Mouse (Mus musculus) thymus, postnatal 36 days (tissue): ENCODE results near the gene Psme2b.
"Not testable (repeated sequence)": the region's sequence is repeated elsewhere in the genome, so short reads cannot be mapped to it uniquely, and the experiment has no call there.

Experiments
- DNase-seq, 2 experiments: peaks; one replicate each; pipeline ENCODE4 v3.0.0; 2022; ENCODE audit warnings: mixed read lengths in 2 of 2

The Psme2b gene

DNA sequence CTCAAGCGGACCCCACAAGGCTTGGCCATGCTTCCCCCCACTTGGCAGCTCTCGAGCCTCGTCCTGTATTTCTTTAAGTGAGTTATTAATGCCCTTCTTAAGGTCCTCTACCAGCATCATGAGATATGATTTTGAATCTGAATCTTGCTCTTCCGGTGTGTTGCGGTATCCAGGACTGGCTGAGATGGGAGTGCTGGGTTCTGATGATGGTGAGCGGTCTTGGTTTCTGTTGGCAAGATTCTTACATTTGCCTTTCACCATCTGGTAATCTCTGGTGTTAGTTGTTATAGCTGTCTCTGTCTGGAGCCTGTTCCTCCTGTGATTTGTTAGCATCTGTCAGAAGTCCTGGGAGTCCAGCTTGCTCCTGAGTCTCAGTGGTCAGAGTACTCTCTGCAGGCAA lies at the start of gene Psme2b:
Gene Psme2b, minus strand, starts transcription at position 101 of the 400 bp plus-strand sequence.
- not testable (repeated sequence) for DNase-seq

DNA sequence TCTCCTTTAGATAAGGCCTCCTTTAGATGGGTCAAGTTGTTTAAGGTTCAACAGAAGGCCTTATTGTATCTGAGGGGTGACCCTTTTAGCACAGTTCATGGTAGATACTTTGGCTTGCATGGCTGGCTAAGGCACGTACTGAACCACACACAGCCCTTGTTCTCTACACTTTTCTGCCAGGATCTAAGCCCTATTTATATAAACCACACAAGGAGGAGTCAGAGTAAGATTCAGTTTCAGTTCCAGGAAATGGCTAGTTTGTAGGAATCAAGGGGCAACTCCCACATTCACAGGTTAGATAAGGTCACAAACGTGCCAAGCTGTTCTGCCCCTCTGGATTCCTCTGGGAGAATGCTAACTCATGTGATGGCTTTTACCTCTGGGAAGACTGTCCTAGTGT lies 48.0 kb upstream of the Psme2b start, which contains the start of gene Tgtp1:
Gene Tgtp1, minus strand, starts transcription at position 155 of the 400 bp plus-strand sequence.
- not testable (repeated sequence) for DNase-seq

DNA sequence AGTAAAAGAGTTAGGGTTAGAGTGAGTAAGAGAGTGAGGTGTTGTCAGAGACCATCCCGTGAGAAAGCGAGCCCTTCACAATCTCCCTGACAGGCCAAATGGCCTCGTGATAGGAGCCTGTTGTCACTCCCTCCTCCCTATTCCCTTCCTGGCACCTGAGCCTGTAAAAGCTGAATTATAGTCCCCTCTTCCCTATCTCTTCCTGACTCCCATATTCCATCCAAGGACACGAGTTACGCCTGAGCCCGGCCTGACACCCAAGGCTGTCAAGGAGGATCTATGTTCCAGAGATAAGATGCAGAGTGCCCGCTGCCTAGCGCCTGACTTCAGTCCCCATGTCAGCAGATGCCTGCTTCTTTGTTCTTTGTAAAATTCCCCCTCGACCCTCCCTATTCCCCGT lies 47.3 kb upstream of the Psme2b start:
- DNase-seq, result not testable (repeated sequence)

DNA sequence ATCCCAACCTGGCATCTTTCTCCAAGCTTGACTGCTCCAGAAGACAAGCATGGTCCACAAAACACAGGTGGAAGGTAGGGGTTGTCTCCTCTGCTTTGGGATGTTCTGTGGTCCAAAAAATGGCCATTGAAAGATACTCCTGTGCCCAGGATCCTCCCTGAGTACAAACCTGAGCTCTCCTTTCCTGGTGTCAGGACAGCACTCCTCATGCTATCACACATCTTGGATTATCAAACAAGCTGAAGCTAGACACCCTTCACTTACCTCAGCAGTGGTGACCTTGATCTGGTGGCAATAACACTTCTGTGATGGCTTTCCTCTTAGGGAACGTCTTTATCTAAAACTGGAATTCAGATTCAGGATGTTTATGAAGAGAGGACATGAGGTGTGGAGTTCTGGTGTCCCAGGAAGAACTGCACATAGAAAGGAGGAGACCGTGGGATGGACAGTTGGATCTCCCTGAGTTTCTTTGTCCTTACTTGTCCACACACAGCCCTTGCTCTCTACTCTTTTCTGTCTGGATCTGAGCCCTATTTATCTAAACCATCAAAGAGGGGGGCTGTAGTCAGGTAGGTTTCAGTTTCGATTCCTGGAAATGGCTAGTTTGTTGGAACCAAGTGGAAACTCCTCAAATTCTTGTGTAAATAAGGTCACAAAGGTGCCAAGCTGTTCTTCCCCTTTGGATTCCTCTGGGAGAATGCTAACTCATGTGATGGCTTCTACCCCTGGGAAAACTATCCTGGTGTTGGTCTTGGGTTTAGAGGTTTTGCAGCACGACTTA lies 45.9 kb upstream of the Psme2b start, which contains the start of gene Gm12185:
Gene Gm12185, minus strand, starts transcription at position 487 of the 781 bp plus-strand sequence.
- peak; percentile 4 to 11 for DNase-seq

DNA sequence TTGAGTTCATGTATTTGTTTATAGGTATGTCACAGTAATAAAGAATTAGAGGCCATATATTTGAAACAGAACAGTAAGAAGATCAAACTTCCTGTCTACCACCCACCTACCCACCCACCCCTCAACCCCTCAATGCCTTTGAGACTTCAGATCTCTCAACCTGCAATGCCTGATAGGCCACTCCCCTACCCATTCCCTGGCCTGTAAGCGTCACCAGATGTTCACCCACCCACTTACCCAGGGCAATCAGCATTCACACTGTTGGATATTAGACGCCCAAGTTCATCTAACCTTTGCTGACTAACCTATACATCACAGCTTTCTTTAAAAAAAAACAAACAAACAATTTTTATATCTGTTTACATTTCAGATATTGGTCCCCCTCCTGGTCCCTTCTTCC lies 44.0 kb upstream of the Psme2b start:
- DNase-seq, result not testable (repeated sequence)

DNA sequence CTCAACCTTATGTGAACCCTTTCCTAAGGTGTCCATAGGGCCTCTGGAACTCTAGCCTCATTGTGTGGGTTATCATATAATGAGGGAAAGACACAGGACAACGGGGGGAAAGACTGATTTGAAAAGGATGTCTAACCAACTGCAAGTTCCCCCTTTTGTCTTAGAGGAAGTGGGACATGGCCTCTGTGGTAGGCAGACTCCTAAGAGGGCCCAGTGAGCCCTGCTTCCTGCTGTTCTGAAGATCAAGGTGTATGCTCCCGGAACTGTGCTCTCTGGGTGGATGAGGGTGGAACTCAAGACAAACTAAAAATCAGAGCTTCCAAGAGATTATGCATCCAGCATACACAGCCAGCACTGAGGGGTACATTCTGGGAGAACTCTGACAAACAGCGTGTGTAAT lies 42.2 kb upstream of the Psme2b start:
- DNase-seq, result peak in 1 of 2 experiments; percentile 5

DNA sequence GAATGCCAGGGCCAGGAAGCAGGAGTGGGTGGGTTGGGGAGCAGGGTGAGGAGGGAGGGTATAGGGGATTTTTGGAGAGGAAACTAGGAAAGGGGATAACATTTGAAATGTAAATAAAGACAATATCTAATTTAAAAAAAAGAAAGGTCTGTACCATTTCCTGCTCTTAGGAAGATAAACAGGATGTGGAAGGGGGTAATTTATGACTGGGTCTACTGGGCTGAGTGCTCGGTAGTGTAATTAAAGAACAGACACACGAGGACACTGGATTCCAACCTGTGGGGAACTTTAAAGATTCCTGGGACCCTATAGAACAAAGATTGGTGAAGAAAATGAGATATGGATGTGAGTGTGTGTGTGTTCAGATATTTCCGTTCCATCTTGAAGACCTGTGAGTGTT lies 36.9 kb upstream of the Psme2b start:
- DNase-seq, result not testable (repeated sequence)

DNA sequence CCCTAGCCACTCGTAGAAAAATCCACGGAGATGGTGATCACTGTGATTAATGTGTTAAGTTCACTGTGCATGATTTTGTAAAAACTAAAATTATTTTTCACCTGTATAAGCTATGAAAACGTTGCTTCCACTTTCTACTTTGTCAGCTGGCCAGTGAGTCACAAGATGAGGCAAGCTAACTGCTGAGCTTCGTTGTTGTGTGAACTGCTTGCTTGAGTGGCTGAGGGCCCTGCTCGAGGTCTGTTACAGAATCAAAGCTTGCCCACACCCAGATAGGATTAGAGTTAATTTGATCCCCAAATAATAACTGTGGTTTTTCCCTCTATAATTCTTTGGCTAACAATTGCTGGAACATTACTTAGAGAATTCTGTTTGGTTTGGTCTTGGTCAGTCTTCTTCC lies 34.1 kb upstream of the Psme2b start:
- not testable (repeated sequence) for DNase-seq

DNA sequence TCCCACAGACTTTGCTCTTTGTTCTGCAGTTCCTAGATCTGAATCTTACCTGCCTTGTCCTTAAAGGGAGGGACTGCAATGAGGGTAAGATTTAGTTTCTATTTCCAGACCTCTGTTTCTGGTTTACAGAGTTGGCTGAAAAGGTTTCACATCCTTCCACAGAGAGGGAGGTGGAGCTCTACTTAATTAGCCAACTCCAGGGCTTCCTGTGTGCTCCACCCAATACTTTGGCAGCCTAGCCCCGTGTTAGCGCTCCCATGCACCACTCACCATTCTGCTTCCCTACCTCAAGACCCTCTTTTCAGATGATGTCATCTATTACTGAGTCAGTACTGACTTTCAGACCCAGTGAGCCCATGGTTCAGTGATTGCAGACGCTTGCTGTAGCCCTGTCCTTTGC lies 33.3 kb upstream of the Psme2b start, which contains the start of gene 9930111J21Rik1:
Gene 9930111J21Rik1, minus strand, starts transcription at position 148 of the 400 bp plus-strand sequence.
- not testable (repeated sequence) for DNase-seq

DNA sequence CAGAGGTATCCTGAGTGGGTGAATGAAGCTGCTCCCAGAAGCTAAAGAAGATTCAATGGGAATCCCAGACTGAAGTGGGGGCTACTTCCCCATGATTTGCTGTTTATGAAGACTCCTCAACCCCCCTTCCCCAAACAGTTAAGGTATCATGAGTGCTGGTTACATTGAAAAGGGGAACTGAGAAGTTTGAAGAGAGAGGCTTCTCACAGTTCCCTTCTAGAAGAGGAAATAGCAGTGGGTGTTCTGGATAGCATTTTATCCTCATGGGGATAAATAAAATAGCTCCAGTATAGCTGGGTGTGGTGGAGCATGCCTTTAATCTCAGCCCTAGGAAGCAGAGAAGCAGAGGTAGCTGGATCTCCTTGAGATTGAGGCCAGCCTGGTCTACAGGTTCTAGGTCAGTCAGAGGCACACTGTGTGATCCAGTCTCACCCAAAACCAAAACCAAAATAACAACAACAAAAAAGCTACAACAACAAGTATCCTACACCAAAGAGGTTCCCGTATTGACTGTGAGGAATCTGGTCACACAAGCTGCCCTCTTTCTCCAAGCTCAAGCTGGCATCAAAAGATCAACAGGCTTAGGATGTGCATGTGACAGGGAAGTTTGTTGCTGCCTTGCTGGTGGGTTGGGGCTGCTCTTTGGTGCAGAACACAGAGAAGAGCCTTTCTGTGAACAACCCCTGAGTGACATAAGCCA lies 32.4 kb upstream of the Psme2b start, which contains the start of gene Olfr56:
Gene Olfr56, plus strand, starts transcription at position 650 of the 700 bp plus-strand sequence.
- DNase-seq, result not testable (repeated sequence)

DNA sequence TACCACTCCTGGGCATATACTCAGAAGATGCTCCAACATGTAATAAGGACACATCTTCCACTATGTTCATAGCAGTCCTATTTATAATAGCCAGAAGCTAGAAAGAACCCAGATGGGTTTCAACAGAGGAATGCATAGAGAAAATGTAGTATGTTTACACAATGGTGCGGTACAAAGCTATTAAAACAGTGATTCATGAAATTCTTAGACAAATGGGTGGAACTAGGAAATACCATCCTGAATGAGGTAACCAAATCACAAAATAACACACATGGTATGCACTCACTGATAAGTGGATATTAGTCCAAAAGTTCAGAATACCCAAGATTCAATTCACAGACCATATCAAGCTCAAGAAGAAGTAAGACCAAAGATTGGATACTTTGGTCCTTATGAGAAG lies 28.7 kb upstream of the Psme2b start:
- DNase-seq, result not testable (repeated sequence)

DNA sequence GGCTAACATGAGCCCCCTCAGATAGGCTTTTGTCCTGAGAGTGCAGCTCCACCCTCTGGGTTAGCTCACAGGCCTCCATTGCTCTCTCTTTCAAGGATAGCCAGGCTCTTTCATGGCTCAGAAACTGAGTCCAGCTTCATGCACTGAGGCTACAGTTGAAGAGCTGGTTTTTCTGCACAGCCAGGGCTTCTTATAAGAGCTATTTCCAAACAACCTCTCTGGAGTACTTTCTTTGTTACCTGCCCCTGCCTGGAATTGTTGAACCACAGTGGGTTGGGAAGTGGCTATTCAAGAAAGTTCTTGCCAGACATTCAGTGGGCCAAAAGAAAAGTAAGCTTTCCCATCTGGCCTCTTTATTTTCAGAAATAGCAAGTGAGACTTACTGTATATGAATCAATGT lies 6.7 kb downstream of the Psme2b start:
- DNase-seq, result not testable (repeated sequence)

DNA sequence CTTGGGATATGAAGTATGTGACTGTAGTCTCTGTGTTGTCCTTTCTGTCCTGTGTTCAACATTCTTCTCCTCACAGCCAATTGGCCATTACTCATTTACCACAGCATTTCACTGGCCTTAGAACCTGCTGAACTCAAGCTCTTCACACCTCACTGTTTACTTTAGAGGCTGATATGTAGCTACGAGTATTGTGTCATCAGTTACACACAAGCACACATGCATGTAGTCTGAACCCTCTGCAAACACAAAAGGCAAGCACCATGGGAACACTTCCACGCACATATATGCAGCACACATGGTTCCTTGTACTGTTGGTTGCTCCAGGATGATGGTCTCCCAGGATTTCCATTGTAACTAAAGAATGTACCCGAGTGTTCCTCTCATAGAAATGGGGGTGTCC lies 10.7 kb downstream of the Psme2b start:
- not testable (repeated sequence) for DNase-seq

DNA sequence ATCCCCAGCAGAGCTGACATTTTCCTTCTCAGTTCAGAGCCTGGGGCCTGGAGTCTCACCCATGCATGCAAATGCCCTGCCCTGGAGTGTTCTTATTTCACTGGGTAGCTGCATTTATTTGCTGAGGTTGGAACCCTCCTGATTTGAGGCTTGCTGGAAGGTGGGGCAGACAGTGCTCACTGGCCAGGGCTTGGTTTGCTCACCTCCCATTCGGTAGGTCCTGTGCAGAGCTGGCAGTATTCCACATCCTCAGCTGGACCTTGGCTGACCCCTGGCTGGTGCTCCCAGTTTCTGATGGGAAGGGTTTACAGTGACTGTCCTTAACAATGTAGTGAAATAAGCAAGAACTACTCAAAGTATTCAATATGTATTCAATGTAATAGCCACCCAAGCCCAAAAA lies 12.1 kb downstream of the Psme2b start:
- not testable (repeated sequence) for DNase-seq

DNA sequence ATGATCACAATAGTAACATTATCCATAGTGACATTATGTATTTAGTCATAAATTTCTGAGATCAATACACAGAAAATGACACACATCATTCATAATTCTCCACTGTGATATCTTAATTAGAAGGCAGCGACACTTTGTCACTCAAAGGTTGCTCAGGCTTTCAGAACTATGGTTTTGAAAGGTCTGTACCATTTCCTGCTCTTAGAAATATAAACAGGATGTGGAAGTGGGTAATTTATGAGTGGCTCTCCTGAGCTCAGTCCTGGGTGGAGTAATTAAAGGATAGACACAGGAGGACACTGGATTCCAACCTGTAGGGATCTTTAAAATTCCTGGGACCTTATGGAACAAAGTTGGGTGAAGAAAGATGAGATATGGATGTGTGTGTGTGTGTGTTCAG lies 12.6 kb downstream of the Psme2b start:
- not testable (repeated sequence) for DNase-seq

DNA sequence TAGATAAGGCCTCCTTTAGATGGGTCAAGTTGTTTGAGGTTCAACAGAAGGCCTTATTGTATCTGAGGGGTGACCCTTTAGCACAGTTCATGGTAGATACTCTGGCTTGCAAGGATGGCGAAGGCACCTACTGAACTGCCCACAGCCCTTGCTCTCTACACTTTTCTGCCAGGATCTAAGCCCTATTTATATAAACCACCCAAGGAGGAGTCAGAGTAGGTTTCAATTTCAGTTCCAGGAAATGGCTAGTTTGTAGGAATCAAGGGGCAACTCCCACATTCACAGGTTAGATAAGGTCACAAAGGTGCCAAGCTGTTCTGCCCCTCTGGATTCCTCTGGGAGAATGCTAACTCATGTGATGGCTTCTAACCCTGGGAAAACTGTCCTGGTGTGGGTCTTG lies 17.9 kb downstream of the Psme2b start:
- DNase-seq, result not testable (repeated sequence)

DNA sequence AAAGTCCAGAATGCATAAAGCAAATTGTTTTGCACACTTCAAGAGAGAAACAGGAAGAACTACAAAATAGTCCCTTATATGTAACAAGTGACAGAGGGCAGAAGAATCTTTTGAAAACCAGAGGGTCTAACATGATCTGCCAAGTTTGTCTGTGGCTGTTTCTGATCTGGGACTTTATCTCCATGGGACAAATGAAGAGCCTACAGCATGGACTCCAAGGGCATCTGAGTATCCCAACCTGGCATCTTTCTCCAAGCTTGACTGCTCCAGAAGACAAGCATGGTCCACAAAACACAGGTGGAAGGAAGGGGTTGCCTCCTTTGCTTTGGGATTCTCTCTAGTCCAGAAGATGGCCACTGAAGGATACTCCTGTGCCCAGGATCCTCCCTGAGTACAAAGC lies 19.6 kb downstream of the Psme2b start:
- DNase-seq, result not testable (repeated sequence)

DNA sequence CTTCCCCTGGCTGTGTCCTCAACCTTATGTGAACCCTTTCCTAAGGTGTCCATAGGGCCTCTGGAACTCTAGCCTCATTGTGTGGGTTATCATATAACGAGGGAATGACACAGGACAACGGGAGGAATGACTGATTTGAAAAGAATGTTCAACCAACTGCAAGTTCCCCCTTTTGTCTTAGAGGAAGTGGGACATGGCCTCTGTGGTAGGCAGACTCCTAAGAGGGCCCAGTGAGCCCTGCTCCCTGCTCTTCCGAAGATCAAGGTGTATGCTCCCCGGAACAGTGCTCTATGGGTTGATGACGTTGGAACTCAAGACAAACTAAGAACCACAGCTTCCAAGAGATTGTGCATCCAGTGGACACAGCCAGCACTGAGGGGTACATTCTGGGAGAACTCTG lies 22.2 kb downstream of the Psme2b start:
- DNase-seq, result not testable (repeated sequence)

DNA sequence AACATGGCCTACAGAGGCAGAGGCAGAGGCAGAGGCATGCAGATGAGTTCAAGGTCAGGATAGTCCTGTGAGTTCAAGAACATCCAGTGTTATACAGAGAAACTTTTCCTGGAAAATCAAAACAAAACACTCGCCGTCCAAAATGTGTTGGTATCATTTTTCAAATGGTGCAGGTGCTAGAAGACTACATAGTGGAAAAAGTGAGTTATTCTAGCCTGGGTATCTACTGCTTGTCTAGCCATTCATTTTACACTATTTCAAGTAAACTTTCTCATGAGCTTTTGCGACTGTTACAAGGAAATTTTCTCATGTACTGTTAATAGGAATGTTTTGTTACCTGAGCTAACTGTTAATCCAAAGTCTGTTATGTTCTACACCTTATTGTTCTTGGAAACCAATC lies 27.6 kb downstream of the Psme2b start:
- DNase-seq, result no peak

DNA sequence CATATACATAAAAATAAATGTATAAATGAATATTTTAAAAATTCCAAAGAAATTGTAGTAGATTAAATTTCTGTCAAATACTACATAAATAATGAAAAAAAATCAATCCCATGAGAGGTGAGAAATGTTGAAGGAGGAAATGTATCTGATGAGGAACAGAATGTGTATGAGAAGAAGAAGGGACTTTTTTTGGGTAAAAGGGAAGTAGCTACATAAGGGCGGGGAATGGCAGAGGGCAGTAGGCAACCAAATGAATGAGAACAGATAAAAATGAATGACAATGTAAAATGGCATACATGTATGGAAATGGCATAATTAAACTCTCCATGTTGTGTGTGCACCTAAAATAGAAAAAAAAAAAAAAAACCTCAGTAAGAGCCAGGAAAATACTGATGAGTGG lies 32.4 kb downstream of the Psme2b start:
- no peak for DNase-seq

DNA sequence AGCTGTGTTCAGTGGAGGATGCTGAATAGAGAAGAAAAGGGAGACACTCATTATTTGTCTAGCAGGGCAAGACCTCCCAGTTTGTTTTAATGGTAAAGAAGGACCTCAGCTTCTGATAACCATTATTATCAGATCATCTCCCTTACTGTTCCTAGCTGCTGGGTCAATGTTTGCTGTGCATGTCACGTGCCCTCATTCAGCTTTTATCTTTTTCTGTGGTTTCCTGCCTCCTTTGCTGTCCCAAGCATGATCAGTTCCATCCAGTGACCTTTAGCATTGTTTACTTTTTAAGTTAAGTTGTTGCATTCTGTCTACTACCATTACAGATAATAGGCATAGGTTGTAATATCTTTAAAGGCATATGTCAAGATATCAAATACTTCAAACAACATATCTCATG lies 37.5 kb downstream of the Psme2b start:
- DNase-seq, result no peak

DNA sequence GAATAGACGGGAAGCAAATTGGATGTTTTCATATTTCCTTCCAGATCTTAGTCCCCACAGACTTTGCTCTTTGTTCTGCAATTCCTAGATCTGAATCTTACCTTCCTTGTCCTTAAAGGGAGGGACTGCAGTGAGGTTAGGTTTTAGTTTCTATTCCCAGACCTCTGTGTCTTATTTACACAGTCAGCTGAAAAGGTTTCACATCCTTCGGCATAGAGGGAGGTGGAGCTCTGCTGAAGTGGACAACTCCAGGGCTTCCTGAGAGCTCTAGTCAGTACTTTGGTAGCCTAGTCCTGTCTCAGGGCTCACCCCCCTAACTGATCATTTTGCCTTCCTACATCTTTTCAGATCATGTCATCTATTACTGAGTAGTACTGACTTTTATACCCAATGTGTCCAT lies 44.0 kb downstream of the Psme2b start, which contains the start of gene Gm5431:
Gene Gm5431, minus strand, starts transcription at position 194 of the 400 bp plus-strand sequence.
- no peak for DNase-seq

DNA sequence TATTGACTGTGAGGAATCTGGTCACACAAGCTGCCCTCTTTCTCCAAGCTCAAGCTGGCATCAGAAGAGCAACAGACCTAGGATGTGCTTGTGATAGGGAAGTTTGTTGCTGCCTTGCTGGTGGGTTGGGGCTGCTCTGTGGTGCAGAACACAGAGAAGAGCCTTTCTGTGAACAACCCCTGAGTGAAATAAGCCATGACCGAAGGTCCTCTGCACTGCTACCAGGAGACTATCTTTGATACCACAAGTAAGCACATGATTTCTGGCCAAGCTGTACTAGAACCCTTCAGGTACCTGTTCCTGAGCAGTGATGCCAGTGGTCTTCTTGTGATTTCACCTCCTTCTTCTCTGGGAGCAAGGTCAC lies 44.4 kb downstream of the Psme2b start:
- not testable (repeated sequence) for DNase-seq
